Mouse (Mus musculus): ENCODE data around the gene 4932414N04Rik.
A peak's percentile ranks its signal among the peaks of the same experiment; 100 is the strongest.
"Not testable (repeated sequence)": the region's sequence is repeated elsewhere in the genome, so short reads cannot be mapped to it uniquely, and the experiment has no call there.

The 4932414N04Rik gene

GRCm38 (mm10) chr2:68656186-68656585 is at the start of gene 4932414N04Rik:
Gene 4932414N04Rik (plus strand): TSS chr2:68656486.
- not testable (repeated sequence) for DNase-seq (ENCODE audit: low spot score)

GRCm38 (mm10) chr2:68732216-68732615 is 75.9 kb downstream of the 4932414N04Rik start:
- DNase-seq (ENCODE audit: low spot score) = no peak

- no peak for DNase-seq (ENCODE audit: low spot score)
Observed at GRCm38 (mm10) chr2:68739772-68740739, 83.8 kb downstream of the 4932414N04Rik start.

GRCm38 (mm10) chr2:68744599-68744998 is 88.3 kb downstream of the 4932414N04Rik start:
- DNase-seq (ENCODE audit: low spot score) = peak; percentile 62

GRCm38 (mm10) chr2:68756179-68756578 is 99.9 kb downstream of the 4932414N04Rik start:
- DNase-seq (ENCODE audit: low spot score) = no peak

GRCm38 (mm10) chr2:68756793-68757192 is 100.5 kb downstream of the 4932414N04Rik start:
- DNase-seq (ENCODE audit: low spot score) = peak; percentile 79

- no peak for DNase-seq (ENCODE audit: low spot score)
Observed at GRCm38 (mm10) chr2:68765371-68765770, 109.1 kb downstream of the 4932414N04Rik start.

- DNase-seq (ENCODE audit: low spot score) = no peak
Observed at GRCm38 (mm10) chr2:68767186-68767890, 111.1 kb downstream of the 4932414N04Rik start.

- DNase-seq (ENCODE audit: low spot score) = peak; percentile 44
Observed at GRCm38 (mm10) chr2:68782268-68783132, 126.2 kb downstream of the 4932414N04Rik start.

- not testable (repeated sequence) for DNase-seq (ENCODE audit: low spot score)
Observed at GRCm38 (mm10) chr2:68783664-68784063, 127.4 kb downstream of the 4932414N04Rik start.

- peak; percentile 86 for DNase-seq (ENCODE audit: low spot score)
Observed at GRCm38 (mm10) chr2:68784710-68785427, 128.6 kb downstream of the 4932414N04Rik start.

GRCm38 (mm10) chr2:68787161-68787675 is 130.9 kb downstream of the 4932414N04Rik start:
- DNase-seq (ENCODE audit: low spot score) = no peak

- DNase-seq (ENCODE audit: low spot score) = no peak
Observed at GRCm38 (mm10) chr2:68792296-68792695, 136.0 kb downstream of the 4932414N04Rik start.

GRCm38 (mm10) chr2:68793472-68793871 is 137.2 kb downstream of the 4932414N04Rik start:
- no peak for DNase-seq (ENCODE audit: low spot score)

GRCm38 (mm10) chr2:68794181-68794580 is 137.9 kb downstream of the 4932414N04Rik start:
- DNase-seq (ENCODE audit: low spot score) = no peak

- no peak for DNase-seq (ENCODE audit: low spot score)
Observed at GRCm38 (mm10) chr2:68794616-68795015, 138.3 kb downstream of the 4932414N04Rik start.

- DNase-seq (ENCODE audit: low spot score) = no peak
Observed at GRCm38 (mm10) chr2:68796011-68796775, 139.9 kb downstream of the 4932414N04Rik start.

GRCm38 (mm10) chr2:68797106-68797505 is 140.8 kb downstream of the 4932414N04Rik start:
- no peak for DNase-seq (ENCODE audit: low spot score)
